Mouse (Mus musculus) heart, embryonic 15.5 days (tissue): ENCODE results near the gene C1qtnf4. TPM values are rescaled to one million over a fixed set of nuclear protein-coding genes. Genes with fewer than 3 reads are reported as not detected.

ENCODE experiments used
- ATAC-seq: fragments of 200-750 bp; cut with Nextera tagmentation; replicated peaks from 2 replicates; pipeline ENCODE4 v1.8.0; 2017; ENCODE audit warnings: low read depth, moderate TSS enrichment; ENCODE audit not compliant: insufficient number of reproducible peaks, insufficient read depth, low FRiP score
- H3K27ac ChIP-seq: fragments of 300-500 bp; sonication (generic); 2 replicates; pipeline ENCODE4 v1.5.1; 2015; ENCODE audit warnings: mild to moderate bottlenecking, inconsistent platforms
- H3K27me3 ChIP-seq: fragments of 300-500 bp; sonication (generic); 2 replicates; pipeline ENCODE4 v1.6.1; 2015; ENCODE audit warnings: inconsistent platforms
- H3K36me3 ChIP-seq: fragments of 300-500 bp; sonication (generic); 2 replicates; pipeline ENCODE4 v1.6.1; 2015; ENCODE audit warnings: mild to moderate bottlenecking, inconsistent platforms
- H3K4me1 ChIP-seq: fragments of 300-500 bp; sonication (generic); replicated peaks from 2 replicates; pipeline ENCODE4 v1.6.1; 2015; ENCODE audit warnings: inconsistent platforms
- H3K4me2 ChIP-seq: fragments of 300-500 bp; sonication (generic); 2 replicates; pipeline ENCODE4 v1.6.1; 2015; ENCODE audit warnings: inconsistent platforms, mild to moderate bottlenecking, moderate library complexity
- H3K4me3 ChIP-seq: fragments of 300-500 bp; sonication (generic); 2 replicates; pipeline ENCODE4 v1.5.1; 2015; ENCODE audit warnings: mild to moderate bottlenecking, inconsistent platforms
- H3K9ac ChIP-seq: fragments of 300-500 bp; sonication (generic); 2 replicates; pipeline ENCODE4 v1.6.1; 2015; ENCODE audit warnings: mild to moderate bottlenecking, inconsistent platforms
- H3K9me3 ChIP-seq: fragments of 300-500 bp; sonication (generic); replicated peaks from 2 replicates; pipeline ENCODE4 v1.6.1; 2016; ENCODE audit warnings: inconsistent platforms
- WGBS: fragments of 180-500 bp; shearing (Covaris S2); methylation state at CpG from one replicate; pipeline ENCODE4 v1.1.7; 2015; ENCODE audit warnings: mixed read lengths; 5-methylcytosine and 5-hydroxymethylcytosine counted together
- polyA plus RNA-seq: library from polyadenylated mRNA; unstranded; fragments of >200 nt; fragmentation: Nextera tagmentation; extraction: Ambion mirVana; gene quantifications from 2 replicates; pipeline ENCODE4 v1.2.1, GENCODE M21; 2015

Gene C1qtnf4
- polyA plus RNA-seq, 1 experiment from 2014 or later: 14.5 TPM

DNA sequence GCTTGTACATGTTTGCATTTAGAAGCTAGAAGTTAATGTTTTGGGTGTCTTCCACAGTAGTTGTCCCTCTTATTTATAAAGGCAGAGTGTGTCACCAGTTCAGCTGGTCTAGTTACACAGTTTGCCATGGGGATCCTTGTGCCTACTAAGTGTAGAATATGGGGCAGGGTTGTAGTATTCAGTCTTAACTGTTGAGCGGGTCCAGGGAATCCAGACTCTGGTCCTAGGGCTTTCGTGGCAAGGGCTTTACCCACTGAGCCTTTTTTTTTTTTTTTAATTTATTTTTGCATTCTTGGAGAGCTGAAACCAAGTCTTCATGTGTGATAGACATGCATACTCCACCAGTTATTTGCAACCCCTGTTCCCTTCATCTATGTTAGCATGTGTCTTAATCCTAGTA, 24.2 kb upstream of the C1qtnf4 start:
- H3K4me3 ChIP-seq: no peak overlapping the region
- H3K27ac ChIP-seq: no peak overlapping the region
- H3K4me2 ChIP-seq: no peak overlapping the region
- H3K4me1 ChIP-seq: no peaks in the 10 kb centered on the region
- no peak for ATAC-seq
- no peaks in the 10 kb centered on the region for H3K27me3 ChIP-seq
- H3K9me3 ChIP-seq: no peaks in the 10 kb centered on the region
- peaks cover 84% of the 10 kb centered on the region for H3K36me3 ChIP-seq
- no peak overlapping the region for H3K9ac ChIP-seq
- WGBS: 96% methylated on average over 2 of the region's 2 CpGs

DNA sequence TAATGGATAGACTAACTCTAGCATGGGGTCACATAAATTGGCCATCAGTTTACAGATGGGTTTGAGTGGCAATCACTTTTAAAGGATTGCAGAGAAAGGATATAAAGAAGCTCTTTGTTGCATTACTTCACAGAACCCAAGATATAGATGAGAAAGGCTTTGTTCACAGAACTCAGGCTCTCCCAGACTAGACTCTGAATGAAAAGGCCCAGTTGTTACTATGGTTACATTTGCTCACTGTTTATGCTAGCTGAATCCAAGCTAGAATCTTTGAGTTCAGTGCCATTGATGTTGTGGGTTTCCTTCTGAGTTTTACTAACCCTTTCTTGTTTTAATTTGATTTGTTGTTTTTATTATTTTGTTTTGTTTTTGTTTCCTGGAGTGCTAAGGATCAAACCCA, 21.5 kb upstream of the C1qtnf4 start:
- Histone ChIP-seq H3K9me3 (no peaks in the 10 kb centered on the region), H3K4me1 (0 out of 2 replicates have a peak, but pooled peaks cover 4% of the 10 kb centered on the region), H3K9ac (no peak overlapping the region), H3K36me3 (peaks cover 70% of the 10 kb centered on the region), H3K27me3 (no peaks in the 10 kb centered on the region), H3K27ac (no peak overlapping the region), H3K4me2 (no peak overlapping the region), H3K4me3 (no peak overlapping the region)
- ATAC-seq: no peak

DNA sequence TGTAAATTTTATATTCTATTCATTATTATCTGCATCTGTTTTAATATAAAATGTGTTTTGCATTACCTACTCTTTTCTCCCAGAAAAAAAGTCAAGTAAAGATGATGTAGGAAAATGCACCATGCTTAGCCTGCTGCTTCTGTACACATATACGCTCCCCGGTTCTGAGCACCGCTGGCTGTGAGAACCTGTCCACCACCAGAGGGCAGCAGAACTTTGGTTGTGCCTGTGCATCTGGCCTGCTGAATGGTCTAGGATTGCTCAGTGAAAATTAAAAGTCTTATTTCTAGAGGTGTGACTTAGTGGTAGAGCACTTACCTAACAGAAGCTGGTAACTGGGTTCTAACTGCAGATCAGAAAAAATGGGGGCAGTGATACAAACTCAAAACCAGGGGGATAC, 19.1 kb upstream of the C1qtnf4 start:
- Histone ChIP-seq H3K27ac (no peak overlapping the region), H3K4me1 (peaks cover 26% of the 10 kb centered on the region), H3K4me2 (no peak overlapping the region), H3K4me3 (no peak overlapping the region), H3K36me3 (peaks cover 48% of the 10 kb centered on the region), H3K9ac (no peak overlapping the region), H3K9me3 (no peaks in the 10 kb centered on the region), H3K27me3 (no peaks in the 10 kb centered on the region)
- peak; percentile 73 for ATAC-seq
- WGBS: 18% methylated on average over 3 of the region's 3 CpGs

DNA sequence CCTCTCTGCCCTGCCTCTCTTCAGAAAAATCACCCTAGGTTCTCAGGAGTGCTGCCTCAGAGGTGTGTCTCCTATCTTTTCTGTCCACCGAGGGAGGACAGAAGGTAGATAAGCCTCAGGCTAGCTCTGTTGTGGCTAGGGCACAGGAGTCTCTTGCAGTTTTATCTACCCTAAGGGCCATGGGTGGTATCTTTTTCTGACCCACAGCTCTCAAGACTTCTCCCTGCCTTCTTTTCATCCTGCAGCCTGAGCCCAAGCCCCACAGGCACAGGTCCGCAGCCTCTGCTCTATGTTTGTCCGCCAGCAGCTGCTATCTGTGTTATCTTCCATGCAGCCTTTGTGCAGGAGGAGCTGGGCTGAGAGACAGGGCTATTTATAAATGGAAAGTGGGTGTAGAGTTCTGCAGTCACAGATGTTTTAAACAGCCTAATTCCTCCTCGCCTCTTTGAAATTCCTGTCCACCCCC, 15.5 kb upstream of the C1qtnf4 start:
- ATAC-seq: peak; percentile 86
- 1% methylated on average over 4 of the region's 4 CpGs for WGBS

DNA sequence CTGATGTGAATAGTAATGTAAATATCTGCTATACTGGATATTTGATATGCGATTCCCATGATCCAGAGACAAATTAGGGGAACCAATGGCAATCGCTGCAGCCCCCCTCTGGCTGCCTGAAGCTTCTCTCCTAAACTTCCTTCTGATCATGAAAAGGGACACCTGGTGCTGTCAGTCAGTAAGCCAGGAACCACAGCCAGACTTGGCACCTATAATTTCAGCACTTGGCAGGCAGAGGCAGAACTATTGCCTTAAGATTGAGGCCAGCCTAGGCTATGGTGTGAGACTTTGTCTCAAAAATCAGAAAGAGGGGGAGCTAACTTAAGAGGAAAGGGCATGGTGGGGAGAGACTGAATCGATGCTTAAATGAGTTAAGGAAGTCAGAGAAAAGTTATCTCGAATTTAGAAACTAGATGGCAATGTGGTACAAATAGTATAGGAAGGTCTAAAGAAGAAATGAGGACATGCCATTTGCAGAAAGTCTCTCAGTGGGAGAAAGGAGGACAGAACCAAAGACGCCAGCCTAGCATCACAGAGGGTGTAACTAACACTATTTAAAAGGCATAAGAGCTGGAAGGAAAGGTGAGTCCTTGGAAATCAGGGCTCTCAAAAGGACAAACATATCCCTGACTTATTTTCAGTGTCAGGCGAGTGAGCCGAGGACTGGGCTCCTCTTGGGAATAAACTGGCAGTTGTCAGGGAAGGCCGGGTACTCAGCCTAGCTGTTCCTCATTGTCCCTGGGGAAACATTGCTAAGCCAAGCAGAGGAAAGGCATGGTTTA, 14.3 kb upstream of the C1qtnf4 start:
- H3K4me3 ChIP-seq: no peak overlapping the region
- H3K27me3 ChIP-seq: no peaks in the 10 kb centered on the region
- H3K9ac ChIP-seq: no peak overlapping the region
- peak overlapping the region; percentile 93 for H3K27ac ChIP-seq
- no peak overlapping the region for H3K4me2 ChIP-seq
- H3K9me3 ChIP-seq: no peaks in the 10 kb centered on the region
- no peak for ATAC-seq
- 54% methylated on average over 8 of the region's 8 CpGs for WGBS
- H3K36me3 ChIP-seq: 0 out of 2 replicates have a peak, but pooled peaks cover 3% of the 10 kb centered on the region
- peaks cover 34% of the 10 kb centered on the region for H3K4me1 ChIP-seq

More for the DNA sequence above, 15.5 kb upstream of the C1qtnf4 start:
- Histone ChIP-seq H3K36me3 (peaks cover 15% of the 10 kb centered on the region), H3K9ac (peak overlapping the region; percentile 41), H3K4me3 (0 out of 2 replicates have a peak overlapping the region, but pooled peaks have one; percentile 6), H3K27me3 (no peaks in the 10 kb centered on the region), H3K4me1 (peaks cover 34% of the 10 kb centered on the region), H3K27ac (peak overlapping the region; percentile 93), H3K4me2 (peak overlapping the region; percentile 50), H3K9me3 (no peaks in the 10 kb centered on the region)

DNA sequence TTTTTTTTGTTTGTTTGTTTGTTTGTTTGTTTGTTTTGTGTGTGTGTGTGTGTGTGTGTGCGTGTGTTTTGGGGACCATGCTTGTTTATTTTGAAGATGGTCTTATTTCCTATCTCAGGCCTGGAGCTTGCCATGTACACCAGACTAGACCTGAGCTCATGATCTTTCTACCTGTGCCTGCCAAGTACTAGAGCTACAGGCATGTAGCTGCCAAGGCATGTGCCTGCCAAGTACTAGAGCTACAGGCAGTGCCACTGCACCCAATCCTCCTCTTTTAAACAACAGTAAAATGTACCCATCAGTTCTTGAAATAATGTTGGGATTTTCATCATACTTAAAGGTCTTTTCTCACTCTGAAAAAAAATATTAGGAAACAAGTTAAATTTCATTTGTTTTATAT, 11.6 kb upstream of the C1qtnf4 start:
- H3K27me3 ChIP-seq: no peaks in the 10 kb centered on the region
- H3K9ac ChIP-seq: no peak overlapping the region
- H3K4me3 ChIP-seq: no peak overlapping the region
- WGBS: 74% methylated on average over 1 of the region's 1 CpGs
- no peaks in the 10 kb centered on the region for H3K9me3 ChIP-seq
- no peak for ATAC-seq
- H3K36me3 ChIP-seq: no peaks in the 10 kb centered on the region
- H3K27ac ChIP-seq: no peak overlapping the region
- H3K4me1 ChIP-seq: peaks cover 33% of the 10 kb centered on the region
- H3K4me2 ChIP-seq: no peak overlapping the region

DNA sequence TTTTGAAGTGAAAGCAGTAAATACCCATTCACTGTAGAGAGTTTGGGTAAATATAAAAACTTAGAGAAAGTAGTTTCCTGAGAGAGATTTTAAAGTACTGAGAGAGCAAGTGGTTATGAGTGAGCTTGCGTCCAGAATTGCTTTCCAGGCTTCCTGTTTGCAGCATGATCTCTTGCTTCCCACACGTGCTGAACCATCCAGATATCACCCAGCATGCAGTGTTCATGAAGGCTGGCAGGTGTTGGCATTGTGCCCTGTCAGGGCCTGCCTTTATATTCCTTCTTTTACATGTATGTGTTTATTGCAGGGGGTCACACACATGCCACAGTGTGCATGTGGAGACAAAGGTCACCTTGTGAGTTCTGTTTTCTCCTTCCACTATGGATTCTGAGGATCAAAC, 10.4 kb upstream of the C1qtnf4 start:
- H3K27ac ChIP-seq: no peak overlapping the region
- no peak for ATAC-seq
- H3K36me3 ChIP-seq: no peaks in the 10 kb centered on the region
- no peak overlapping the region for H3K4me2 ChIP-seq
- no peak overlapping the region for H3K9ac ChIP-seq
- no peak overlapping the region for H3K4me3 ChIP-seq
- H3K4me1 ChIP-seq: peaks cover 35% of the 10 kb centered on the region
- H3K27me3 ChIP-seq: no peaks in the 10 kb centered on the region
- WGBS: 48% methylated on average over 2 of the region's 2 CpGs
- H3K9me3 ChIP-seq: no peaks in the 10 kb centered on the region

DNA sequence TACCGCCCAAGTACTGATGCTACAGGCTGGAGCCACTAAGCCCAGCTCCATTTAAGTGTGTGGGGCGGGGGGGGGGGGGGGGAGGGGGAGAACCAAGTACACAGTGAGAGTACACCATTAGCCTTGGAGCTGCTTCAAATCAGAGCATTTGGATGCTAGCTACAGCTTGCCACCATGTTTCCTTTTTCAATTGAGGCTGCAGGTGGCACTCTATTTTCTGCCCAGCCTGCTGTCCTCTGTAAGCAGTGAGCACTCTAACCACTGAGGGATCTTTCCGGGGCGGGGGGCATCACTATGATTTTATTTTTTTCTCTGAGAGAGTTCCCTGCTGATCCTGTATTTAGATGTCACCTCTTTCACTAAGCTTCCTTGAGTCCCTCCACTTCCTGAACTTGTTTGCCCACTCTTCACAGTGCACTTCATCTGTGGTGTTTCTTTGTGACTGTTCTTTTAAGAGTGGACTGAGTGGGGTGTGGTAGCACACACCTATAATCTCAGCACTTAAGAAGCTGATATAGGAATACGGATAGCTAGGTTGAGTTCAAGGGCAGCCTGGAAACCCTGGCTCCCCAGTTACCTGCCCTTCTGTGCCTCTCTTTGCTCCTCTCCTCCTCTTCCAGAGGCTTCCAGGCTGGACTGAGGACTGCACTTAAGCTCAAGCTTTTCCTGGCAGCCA, 7.9 kb upstream of the C1qtnf4 start:
- ATAC-seq: no peak
- H3K4me3 ChIP-seq: no peak overlapping the region

DNA sequence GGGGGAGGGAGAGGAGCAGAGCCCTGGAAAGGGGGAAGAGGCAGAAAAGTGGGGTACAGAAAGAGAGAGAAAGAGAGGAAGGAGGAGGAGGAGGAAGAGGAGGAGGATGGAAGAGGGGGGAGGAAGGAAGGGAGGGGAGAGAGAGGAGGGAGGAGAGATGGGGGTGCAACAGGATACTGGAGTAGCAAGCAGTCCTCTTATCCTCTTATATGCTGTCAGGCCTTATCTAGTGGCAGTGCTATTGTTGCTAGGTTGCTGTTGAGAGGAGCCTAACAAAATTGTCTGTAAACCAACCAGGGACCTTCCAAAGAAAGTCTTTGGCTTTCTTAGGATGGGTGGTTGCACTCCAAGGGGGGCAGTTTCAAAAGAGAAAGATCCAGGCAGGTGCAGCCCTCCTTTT, 6.2 kb upstream of the C1qtnf4 start:
- Histone ChIP-seq H3K4me1 (peaks cover 15% of the 10 kb centered on the region), H3K4me2 (no peak overlapping the region), H3K9ac (no peak overlapping the region), H3K27me3 (peaks cover 5% of the 10 kb centered on the region; the same call in 1 of the 2 replicates), H3K36me3 (no peaks in the 10 kb centered on the region), H3K4me3 (no peak overlapping the region), H3K27ac (no peak overlapping the region), H3K9me3 (no peaks in the 10 kb centered on the region)
- no peak for ATAC-seq

More for the DNA sequence above, 7.9 kb upstream of the C1qtnf4 start:
- Histone ChIP-seq H3K27me3 (no peaks in the 10 kb centered on the region), H3K9ac (no peak overlapping the region), H3K27ac (no peak overlapping the region), H3K9me3 (no peaks in the 10 kb centered on the region), H3K4me2 (no peak overlapping the region), H3K4me1 (peaks cover 15% of the 10 kb centered on the region), H3K36me3 (no peaks in the 10 kb centered on the region)
- 41% methylated on average over 5 of the region's 5 CpGs for WGBS

DNA sequence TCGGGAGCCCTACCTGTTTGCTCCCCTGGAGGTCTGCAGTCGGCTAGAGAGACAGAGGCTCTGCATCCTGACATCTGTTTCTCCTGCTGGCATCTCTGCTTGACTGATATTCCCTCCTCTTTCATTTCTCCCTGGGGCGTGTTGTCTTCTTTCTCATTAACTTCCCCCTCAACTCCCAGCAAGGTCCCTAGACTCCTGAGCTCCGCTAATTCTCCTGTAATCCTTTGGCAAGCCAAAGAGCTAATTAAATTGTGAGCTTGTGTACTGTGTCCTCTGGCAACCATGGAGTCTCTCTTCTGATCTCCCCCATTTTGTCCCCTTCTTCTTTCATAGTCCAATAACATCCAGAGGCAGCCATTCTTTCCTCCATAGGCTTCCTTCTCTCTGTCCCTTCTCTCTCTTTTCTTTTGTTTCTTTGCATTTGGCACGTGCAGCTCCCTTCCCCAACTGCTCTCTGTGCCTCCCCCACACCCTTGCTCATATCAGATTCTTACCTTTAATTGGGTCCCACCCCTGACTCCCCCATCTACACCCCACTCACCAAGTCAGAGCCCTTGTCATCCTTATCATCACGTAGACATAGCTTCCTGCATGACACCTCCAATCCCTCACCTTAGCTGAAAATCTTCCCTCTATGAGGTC, 5.4 kb upstream of the C1qtnf4 start:
- peaks cover 16% of the 10 kb centered on the region for H3K4me1 ChIP-seq
- peaks cover 5% of the 10 kb centered on the region for H3K27me3 ChIP-seq
- H3K27ac ChIP-seq: no peak overlapping the region
- H3K4me2 ChIP-seq: no peak overlapping the region
- H3K9ac ChIP-seq: no peak overlapping the region
- no peaks in the 10 kb centered on the region for H3K9me3 ChIP-seq
- no peak for ATAC-seq
- no peak overlapping the region for H3K4me3 ChIP-seq
- 41% methylated on average over 6 of the region's 6 CpGs for WGBS
- no peaks in the 10 kb centered on the region for H3K36me3 ChIP-seq

DNA sequence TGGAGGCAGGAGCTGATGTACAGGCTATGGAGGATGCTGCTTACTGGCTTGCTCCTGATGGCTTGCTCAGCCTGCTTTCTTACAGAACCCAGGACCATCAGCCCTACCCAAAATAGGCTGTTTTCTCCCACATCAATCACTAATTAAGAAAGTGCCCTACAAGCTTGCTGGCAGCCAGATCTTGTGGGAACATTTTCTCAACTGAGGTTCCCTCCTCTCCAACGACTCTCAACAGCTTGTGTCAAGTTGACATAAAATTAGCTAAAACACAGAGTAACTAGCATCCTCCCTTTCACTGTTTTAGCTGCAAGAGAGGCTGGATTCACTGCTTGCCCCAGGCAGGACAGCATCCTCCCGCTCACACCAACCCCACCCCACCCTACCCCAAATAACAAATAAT, 3.8 kb upstream of the C1qtnf4 start:
- Histone ChIP-seq H3K9me3 (no peaks in the 10 kb centered on the region), H3K4me2 (no peak overlapping the region), H3K36me3 (no peaks in the 10 kb centered on the region), H3K27me3 (peaks cover 19% of the 10 kb centered on the region), H3K4me1 (peaks cover 31% of the 10 kb centered on the region), H3K27ac (no peak overlapping the region), H3K4me3 (no peak overlapping the region), H3K9ac (no peak overlapping the region)
- no peak for ATAC-seq
- 74% methylated on average over 2 of the region's 2 CpGs for WGBS
